Mouse (Mus musculus) mouse trophoblast stem cell (cell line): ENCODE results near the gene Lzic.

Source experiments
- in situ Hi-C, 2 experiments: fragments of 300-500 bp; cut with MseI, MboI; formaldehyde crosslinking; loops; 2 replicates in 1 of 2; 3 replicates in 1 of 2; pipeline ENCODE4 v1.15.1; 2025

Lzic gene

GRCm38 (mm10) chr4:149525811-149526210 is 40.8 kb downstream of the Lzic start:
- in situ Hi-C loops: no loop called here

GRCm38 (mm10) chr4:149526330-149526729 is 41.3 kb downstream of the Lzic start:
- in situ Hi-C loops: no loop called here

GRCm38 (mm10) chr4:149527621-149528354 is 42.8 kb downstream of the Lzic start:
- in situ Hi-C loops: no loop called here

- in situ Hi-C loops: no loop called here
Observed at GRCm38 (mm10) chr4:149529691-149530090, 44.7 kb downstream of the Lzic start.

GRCm38 (mm10) chr4:149539441-149539840 is 54.4 kb downstream of the Lzic start:
- in situ Hi-C loops: no loop called here

GRCm38 (mm10) chr4:149541935-149542334 is 56.9 kb downstream of the Lzic start:
- in situ Hi-C loops: loop anchor here in 1 of 2 experiments (10.0 kb wide), 1 partner anchor 87 kb away; the partner anchor contains the start of gene Rbp7

GRCm38 (mm10) chr4:149542431-149542830 is 57.4 kb downstream of the Lzic start:
- in situ Hi-C loops: loop anchor here in 1 of 2 experiments (10.0 kb wide), 1 partner anchor 88 kb away; the partner anchor contains the start of gene Rbp7

- in situ Hi-C loops: loop anchor here in 1 of 2 experiments (10.0 kb wide), 1 partner anchor 88 kb away; the partner anchor contains the start of gene Rbp7
Observed at GRCm38 (mm10) chr4:149542927-149543553, 58.0 kb downstream of the Lzic start.

GRCm38 (mm10) chr4:149544892-149545291 is 59.9 kb downstream of the Lzic start:
- in situ Hi-C loops: loop anchor here (5.0 to 10.0 kb wide), 2 partner anchors 67 to 90 kb away; partner anchors contain the start of gene Rbp7 (in 1 of the 2)
